ENCODE assay signal across 17 mouse cellular contexts in the genomic region with DNA sequence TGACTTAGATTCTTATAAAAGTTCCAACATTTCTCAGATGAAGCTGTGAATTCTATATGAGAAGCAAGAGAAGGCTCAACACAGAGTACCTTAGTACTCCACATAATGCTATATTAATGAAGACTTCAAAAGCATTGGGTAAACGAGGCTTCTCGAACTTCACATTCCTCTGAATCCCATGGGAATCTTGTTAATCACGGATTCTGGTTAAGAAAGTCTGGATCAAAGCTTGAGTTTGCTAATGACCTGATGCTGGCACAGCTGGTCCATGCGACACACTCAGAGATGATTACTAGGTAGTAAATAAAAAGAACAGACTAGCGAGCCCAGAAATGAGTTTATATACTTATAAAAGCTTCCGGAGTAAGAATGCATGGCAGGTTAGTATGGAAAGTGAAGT.
DNase-seq lines count a peak whose midpoint lies in the region; TF ChIP-seq lines count a peak whose summit lies in the region.
"Had no signal": no experiment of that assay in that cellular context is flagged by ENCODE, and none has a peak within 500 bp of the region (broad histone marks: within the 10 kb centered on the region; RNA-seq: fewer than 3 reads in every experiment).

No protein-coding gene starts in this region.

- no peak for TF ChIP-seq CTCF in brain, embryonic 14.5 days (IDR thresholded peaks at IDR 0.05; ENCODE audit: borderline replicate concordance, extremely low read depth, insufficient read depth, insufficient read length)

- peak; percentile 30 for DNase-seq in heart, adult 11 months
- no peak for DNase-seq in heart, postnatal 36 days
- peak; percentile 47 for DNase-seq in brain, embryonic 14.5 days (ENCODE audit: low read depth)
- DNase-seq in embryo, embryonic 10.5 days (ENCODE audit: low spot score) = peak; percentile 19
- DNase-seq in hindlimb bud, embryonic 11.5 days (ENCODE audit: extremely low spot score, low read depth, low spot score) = peak; percentile 67
- no peak for DNase-seq in kidney, postnatal 14 days
- DNase-seq in heart, adult 18-20 months = no peak
- DNase-seq: adrenal gland, adult 2 months; adrenal gland, postnatal 14 days; cerebellum, adult 11-12 months; cerebellum, adult 8-10 months; cerebellum, postnatal 10 days; cerebellum, postnatal 36 days; gastrocnemius, postnatal 10 days; gastrocnemius, postnatal 36 days; heart, postnatal 10 days; heart, postnatal 4 days had no signal

- intact Hi-C loops in heart, postnatal 36 days (cut with DNase I) = no loop called here

- TF ChIP-seq POLR2A in brain, embryonic 14.5 days (IDR thresholded peaks at IDR 0.05; ENCODE audit: borderline replicate concordance, extremely low read depth, insufficient read depth, insufficient read length, poor library complexity, severe bottlenecking) = no peak

Comparison
In these comparisons a context has a peak if more than half of its experiments do, and no peak if none do; other contexts are left out.
1. DNase-seq: peak in heart, adult 11 months (single experiment), brain, embryonic 14.5 days (single experiment), embryo, embryonic 10.5 days (single experiment) and hindlimb bud, embryonic 11.5 days (single experiment); none in heart, postnatal 36 days (0 of 2), kidney, postnatal 14 days (single experiment) and heart, adult 18-20 months (0 of 2).